Mouse (Mus musculus): ENCODE measurements around the gene Cdkn3. TPM values are rescaled to one million over a fixed set of nuclear protein-coding genes. Genes with fewer than 3 reads are reported as not detected.

Gene Cdkn3
- 0.43 and 0.55 TPM in 2 replicates for polyA plus RNA-seq (2012; rRNA removed)

DNA sequence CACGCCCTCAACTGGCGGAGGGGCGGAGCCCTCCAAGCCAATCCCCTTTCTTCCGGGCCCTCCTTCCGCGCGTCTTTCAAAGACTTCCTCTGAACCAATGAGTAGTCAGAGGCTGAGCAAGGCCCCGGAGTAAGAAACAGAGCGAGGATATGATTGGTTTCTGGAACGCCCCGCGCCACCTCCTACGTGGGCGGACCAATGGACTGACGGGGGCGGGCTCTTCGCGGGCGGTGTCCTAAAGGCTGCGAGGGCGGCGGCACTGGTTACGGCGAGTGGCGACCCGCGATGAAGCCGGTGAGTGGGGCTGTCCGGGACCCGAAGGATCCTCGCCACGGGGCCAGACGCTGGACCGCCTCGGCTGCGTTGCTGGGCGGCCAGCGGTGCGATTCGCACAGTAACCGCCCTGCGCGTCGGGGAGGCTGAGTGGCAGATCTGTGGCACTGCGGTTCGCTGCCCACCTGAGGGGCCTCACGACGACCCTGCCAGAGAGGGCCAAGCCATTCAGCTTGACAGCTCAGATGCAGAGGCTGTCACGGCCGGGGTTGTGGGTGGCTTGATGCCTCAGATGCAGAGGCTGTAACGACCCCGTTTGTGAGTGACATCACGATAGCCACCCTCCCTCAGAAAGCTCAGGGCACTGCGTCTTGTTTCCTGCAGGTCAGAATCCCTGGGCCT lies at the start of gene Cdkn3:
Gene Cdkn3 (plus strand): TSS at position 187 of the 675 bp plus-strand sequence.

DNA sequence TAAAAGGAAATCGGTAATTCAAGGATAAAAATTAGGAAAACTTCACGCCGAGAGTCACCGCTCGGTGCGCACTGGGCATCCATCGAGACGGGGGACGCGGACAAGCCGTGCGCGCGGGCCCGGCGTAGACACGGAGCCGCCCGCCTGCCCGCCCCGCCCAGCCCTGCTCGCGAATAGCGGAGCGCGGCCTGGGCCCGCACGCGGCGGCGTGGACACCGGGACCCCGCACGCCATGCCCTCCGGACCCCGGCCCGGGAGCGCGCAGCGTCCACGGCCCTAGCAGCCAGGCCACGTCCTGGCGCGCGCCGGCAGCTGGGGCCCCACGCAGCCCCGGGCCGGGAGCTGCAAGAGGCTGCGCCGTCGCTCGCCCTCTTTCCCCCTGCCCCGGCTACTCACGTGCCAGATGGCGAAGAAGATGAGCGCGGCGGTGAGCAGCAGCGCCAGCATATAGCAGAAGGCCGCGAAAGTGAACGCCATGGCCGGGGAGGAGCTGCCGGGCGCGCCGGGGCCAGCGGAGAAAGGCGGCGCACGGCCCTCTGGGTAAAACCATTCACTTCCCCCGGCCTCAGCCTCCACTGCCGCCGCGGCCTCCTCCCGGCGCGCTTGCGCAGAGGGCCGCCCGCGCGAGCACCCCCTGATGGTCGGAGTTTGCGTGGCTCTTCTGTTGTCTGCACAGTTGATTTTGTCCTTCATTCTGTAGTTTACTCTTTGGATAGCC lies 27.6 kb downstream of the Cdkn3 start, which contains the start of gene Cnih1:
Gene Cnih1 (minus strand): TSS at position 625 of the 718 bp plus-strand sequence.

Other genes starting within 250 kb of the Cdkn3 start
- 43.6 and 47.7 TPM in 2 replicates for gene Cnih1, start 27.9 kb downstream of the Cdkn3 start, polyA plus RNA-seq (2012; rRNA removed)
- gene Gmfb, start 61.7 kb downstream of the Cdkn3 start, polyA plus RNA-seq (2012; rRNA removed), result 0.65 and 1.3 TPM in 2 replicates
- gene Cgrrf1, start 71.6 kb downstream of the Cdkn3 start, polyA plus RNA-seq (2012; rRNA removed), result 6.0 and 6.7 TPM in 2 replicates
- 6.9 and 8.1 TPM in 2 replicates for gene Samd4, start 122.3 kb downstream of the Cdkn3 start, polyA plus RNA-seq (2012; rRNA removed)

Data from stomach, adult 2 months (tissue).